ENCODE assay signal across 22 mouse cellular contexts in the genomic region with DNA sequence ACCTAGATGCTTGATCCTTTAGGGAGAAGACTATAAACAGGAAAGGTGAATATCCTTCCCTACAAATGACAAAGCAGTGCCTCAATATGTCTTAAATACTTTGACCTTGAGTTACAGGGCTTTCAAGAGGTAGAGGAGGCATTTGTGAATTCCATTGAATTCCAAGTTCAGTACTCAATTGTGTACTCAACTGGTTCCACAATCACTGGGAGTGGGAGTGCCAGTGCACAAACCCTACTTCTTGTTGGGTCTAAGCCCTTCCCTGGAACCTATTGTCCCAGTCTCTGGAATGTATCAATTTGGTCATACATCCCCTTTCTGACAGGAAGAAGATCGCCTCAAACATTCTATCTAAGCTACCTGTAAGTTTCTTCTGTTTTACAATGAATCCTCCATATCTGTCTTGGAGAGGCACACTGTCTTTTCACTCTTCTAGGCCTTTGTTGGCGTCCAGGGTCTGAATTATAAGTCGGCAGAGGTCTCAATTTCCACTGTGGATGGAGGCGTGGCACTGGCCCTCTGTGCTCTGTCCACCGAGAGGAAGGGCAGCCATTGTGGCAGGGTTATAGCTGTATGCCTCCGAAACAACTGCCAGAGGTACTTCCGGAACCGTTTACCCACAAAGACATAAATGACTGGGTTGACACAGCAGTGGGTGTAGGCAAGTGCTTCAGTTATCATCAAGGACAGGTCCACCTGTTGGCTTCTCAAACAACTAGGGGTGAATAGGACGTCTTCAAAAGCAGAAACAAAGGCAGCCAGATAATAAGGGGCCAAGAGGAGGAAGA. TPM values are rescaled to one million over a fixed set of nuclear protein-coding genes. Genes with fewer than 3 reads are reported as not detected.
"Had no signal": no experiment of that assay in that cellular context is flagged by ENCODE, and none has a peak within 500 bp of the region (broad histone marks: within the 10 kb centered on the region; RNA-seq: fewer than 3 reads in every experiment).

No protein-coding gene starts in this region.

- DNase-seq: gastrocnemius, postnatal 14 days; gastrocnemius, postnatal 36 days; heart, adult 18-20 months; heart, postnatal 14 days; heart, postnatal 36 days; kidney, adult 18-20 months; kidney, adult 8-10 months; kidney, postnatal 10 days; kidney, postnatal 25 days; kidney, postnatal 4 days; liver had no signal

RNA-seq across cellular contexts. Expression of gene Ccr1l1, which starts 1.1 kb away (rescaled TPM):
- total RNA-seq: gastrocnemius, adult 18-20 months; gastrocnemius, adult 8-10 months; gastrocnemius, postnatal 14 days; gastrocnemius, postnatal 36 days; heart, adult 18-20 months; heart, adult 8-10 months; heart, postnatal 14 days; heart, postnatal 36 days; hematopoietic stem cell, adult 5-6 weeks; hindbrain, postnatal 0 days; layer of hippocampus, adult 2 months; layer of hippocampus, postnatal 10 days; layer of hippocampus, postnatal 25 days; left cerebral cortex, adult 2 months; left cerebral cortex, postnatal 14 days; left cerebral cortex, postnatal 36 days had no signal

RNA-seq across cellular contexts. Expression of gene Ccr3, which starts 44.7 kb away (rescaled TPM):
- total RNA-seq: gastrocnemius, adult 18-20 months; gastrocnemius, postnatal 14 days; gastrocnemius, postnatal 36 days; heart, adult 18-20 months; heart, adult 8-10 months; heart, postnatal 14 days; heart, postnatal 36 days; hindbrain, postnatal 0 days; layer of hippocampus, adult 2 months; layer of hippocampus, postnatal 10 days; layer of hippocampus, postnatal 25 days; left cerebral cortex, adult 2 months; left cerebral cortex, postnatal 36 days had no signal
